Mouse (Mus musculus): Measurements from ENCODE around the gene Nlk. TPM values are rescaled to one million over a fixed set of nuclear protein-coding genes. Genes with fewer than 3 reads are reported as not detected.
"Not testable (repeated sequence)": the region's sequence is repeated elsewhere in the genome, so short reads cannot be mapped to it uniquely, and the experiment has no call there.

Nlk gene
- polyA plus RNA-seq, 1 experiment from 2014 or later = 29.4 TPM

DNA sequence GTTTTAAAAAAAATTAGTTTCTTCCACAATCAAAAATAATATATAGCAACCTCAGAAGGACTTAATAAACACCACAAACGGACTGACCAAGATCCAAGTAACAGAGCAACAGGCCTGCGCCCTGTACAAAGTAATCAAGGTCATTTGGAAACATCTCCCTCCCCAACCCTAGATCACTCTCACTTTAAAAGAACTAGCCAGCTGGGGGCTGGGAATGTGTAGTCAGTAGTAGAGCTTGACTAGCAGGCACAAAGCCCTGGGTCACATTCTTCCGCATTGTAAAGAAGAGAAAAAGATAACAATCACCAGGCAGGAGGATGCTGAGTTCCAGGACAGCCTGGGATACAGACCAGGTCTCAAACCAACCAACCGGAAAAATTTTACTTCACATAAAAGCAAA is 33.3 kb downstream of the Nlk start:
- ATAC-seq (ENCODE audit: low read depth) = no peak
- no peaks in the 10 kb centered on the region for H3K4me1 ChIP-seq (ENCODE audit: control insufficient read depth, insufficient read depth, low read length)
- no peak overlapping the region for H3K9ac ChIP-seq (replicated peaks; ENCODE audit: low read depth, low read length)
- WGBS = 58% methylated on average over 4 of the region's 4 CpGs
- H3K4me2 ChIP-seq (ENCODE audit: low read depth, low read length) = no peak overlapping the region
- no peaks in the 10 kb centered on the region for H3K9me3 ChIP-seq (ENCODE audit: control insufficient read depth, low read length)
- no peak overlapping the region for H3K4me3 ChIP-seq (ENCODE audit: low read depth, low read length)
- H3K27ac ChIP-seq (ENCODE audit: low read depth, low read length) = no peak overlapping the region
- H3K27me3 ChIP-seq (ENCODE audit: control insufficient read depth, insufficient read depth, low read length) = no peaks in the 10 kb centered on the region
- no peaks in the 10 kb centered on the region for H3K36me3 ChIP-seq (ENCODE audit: control insufficient read depth, insufficient read depth, low read length)

DNA sequence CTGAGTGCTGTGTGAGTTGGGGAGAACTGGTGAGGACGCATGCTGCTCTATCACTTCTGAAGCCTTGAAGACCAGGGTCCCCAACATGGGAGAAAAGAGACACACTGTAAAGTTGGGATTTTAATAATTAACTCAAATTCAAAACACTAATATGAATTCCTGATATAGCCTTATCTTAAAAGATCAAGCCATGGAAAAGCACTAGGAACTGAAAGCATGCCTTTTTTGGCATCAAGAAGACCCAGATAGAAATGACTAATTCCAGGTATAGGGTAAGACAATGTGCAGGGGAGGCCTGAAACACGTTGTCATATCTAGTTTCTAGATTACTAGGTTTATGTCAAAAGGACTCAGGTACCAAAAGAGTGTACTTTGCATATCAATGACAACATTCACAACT is 48.0 kb downstream of the Nlk start:
- WGBS = 89% methylated on average over 2 of the region's 2 CpGs
- H3K27ac ChIP-seq (ENCODE audit: low read depth, low read length) = no peak overlapping the region
- H3K4me3 ChIP-seq (ENCODE audit: low read depth, low read length) = no peak overlapping the region
- no peaks in the 10 kb centered on the region for H3K4me1 ChIP-seq (ENCODE audit: control insufficient read depth, insufficient read depth, low read length)
- no peak for ATAC-seq (ENCODE audit: low read depth)
- H3K4me2 ChIP-seq (ENCODE audit: low read depth, low read length) = no peak overlapping the region
- H3K27me3 ChIP-seq (ENCODE audit: control insufficient read depth, insufficient read depth, low read length) = no peaks in the 10 kb centered on the region
- H3K36me3 ChIP-seq (ENCODE audit: control insufficient read depth, insufficient read depth, low read length) = no peaks in the 10 kb centered on the region
- no peak overlapping the region for H3K9ac ChIP-seq (replicated peaks; ENCODE audit: low read depth, low read length)
- no peaks in the 10 kb centered on the region for H3K9me3 ChIP-seq (ENCODE audit: control insufficient read depth, low read length)

DNA sequence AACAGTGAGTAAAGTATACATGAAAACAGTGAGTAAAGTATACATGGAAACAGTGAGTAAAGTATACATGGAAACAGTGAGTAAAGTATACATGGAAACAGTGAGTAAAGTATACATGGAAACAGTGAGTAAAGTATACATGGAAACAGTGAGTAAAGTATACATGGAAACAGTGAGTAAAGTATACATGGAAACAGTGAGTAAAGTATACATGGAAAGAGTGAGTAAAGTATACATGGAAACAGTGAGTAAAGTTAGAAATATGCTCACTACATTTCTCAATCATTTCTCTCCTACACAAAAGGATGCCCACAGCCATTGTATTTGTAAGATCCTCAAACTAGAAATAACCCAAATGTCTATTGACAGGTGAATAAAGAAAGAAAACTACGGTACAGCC is 48.8 kb downstream of the Nlk start:
- not testable (repeated sequence) for H3K4me1 ChIP-seq (ENCODE audit: control insufficient read depth, insufficient read depth, low read length); H3K4me3 ChIP-seq (ENCODE audit: low read depth, low read length); H3K27ac ChIP-seq (ENCODE audit: low read depth, low read length); H3K27me3 ChIP-seq (ENCODE audit: control insufficient read depth, insufficient read depth, low read length); H3K9ac ChIP-seq (replicated peaks; ENCODE audit: low read depth, low read length); H3K9me3 ChIP-seq (ENCODE audit: control insufficient read depth, low read length); H3K36me3 ChIP-seq (ENCODE audit: control insufficient read depth, insufficient read depth, low read length); ATAC-seq (ENCODE audit: low read depth); H3K4me2 ChIP-seq (ENCODE audit: low read depth, low read length)
- 89% methylated on average over 1 of the region's 1 CpGs for WGBS

DNA sequence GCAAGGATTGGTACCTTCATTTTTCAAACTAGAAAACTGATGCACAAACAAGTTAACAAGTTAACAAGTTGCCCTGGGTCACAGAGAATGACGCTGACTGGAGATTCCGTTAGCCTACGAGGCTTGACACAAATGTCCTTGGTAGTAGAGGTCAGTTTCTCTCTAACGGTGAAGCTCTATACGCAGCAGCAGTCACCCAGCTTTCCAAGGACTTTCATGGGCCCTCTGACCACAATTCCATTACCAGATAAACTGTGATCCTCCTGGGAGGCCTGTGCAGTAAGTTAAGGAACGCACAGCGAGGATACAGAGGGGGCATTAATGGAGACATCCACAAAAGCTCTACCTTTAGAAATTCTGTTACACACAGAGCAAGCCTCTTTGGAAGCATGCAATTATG is 53.4 kb downstream of the Nlk start:
- H3K9me3 ChIP-seq (ENCODE audit: control insufficient read depth, low read length) = no peaks in the 10 kb centered on the region
- H3K9ac ChIP-seq (replicated peaks; ENCODE audit: low read depth, low read length) = no peak overlapping the region
- no peak overlapping the region for H3K27ac ChIP-seq (ENCODE audit: low read depth, low read length)
- H3K36me3 ChIP-seq (ENCODE audit: control insufficient read depth, insufficient read depth, low read length) = no peaks in the 10 kb centered on the region
- H3K4me3 ChIP-seq (ENCODE audit: low read depth, low read length) = no peak overlapping the region
- 73% methylated on average over 7 of the region's 7 CpGs for WGBS
- no peak overlapping the region for H3K4me2 ChIP-seq (ENCODE audit: low read depth, low read length)
- H3K27me3 ChIP-seq (ENCODE audit: control insufficient read depth, insufficient read depth, low read length) = no peaks in the 10 kb centered on the region
- ATAC-seq (ENCODE audit: low read depth) = no peak
- peaks cover 5% of the 10 kb centered on the region; the same call in 1 of the 2 replicates for H3K4me1 ChIP-seq (ENCODE audit: control insufficient read depth, insufficient read depth, low read length)

DNA sequence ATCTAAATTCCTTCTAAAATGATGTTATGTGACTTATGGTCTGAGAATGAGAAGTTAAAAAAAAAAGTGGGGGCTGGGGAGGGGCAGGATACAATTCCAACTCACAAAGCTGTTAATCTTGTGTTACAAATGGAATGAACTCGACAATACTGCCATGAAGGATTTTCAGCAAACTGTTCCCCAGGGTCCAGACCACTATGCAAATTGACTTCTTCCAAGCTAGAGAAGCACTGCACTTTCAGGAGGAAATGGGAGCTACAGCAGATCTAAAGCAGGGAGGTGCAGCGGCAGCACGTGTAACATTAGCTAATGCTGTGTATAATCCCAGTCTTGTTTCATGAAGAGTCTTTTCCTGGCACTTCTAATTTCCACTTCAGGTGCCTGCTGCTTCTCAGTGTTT is 55.0 kb downstream of the Nlk start:
- Histone ChIP-seq H3K4me2 (ENCODE audit: low read depth, low read length) (no peak overlapping the region), H3K27ac (ENCODE audit: low read depth, low read length) (no peak overlapping the region), H3K27me3 (ENCODE audit: control insufficient read depth, insufficient read depth, low read length) (no peaks in the 10 kb centered on the region), H3K36me3 (ENCODE audit: control insufficient read depth, insufficient read depth, low read length) (no peaks in the 10 kb centered on the region), H3K4me1 (ENCODE audit: control insufficient read depth, insufficient read depth, low read length) (peaks cover 5% of the 10 kb centered on the region; the same call in 1 of the 2 replicates), H3K4me3 (ENCODE audit: low read depth, low read length) (no peak overlapping the region), H3K9me3 (ENCODE audit: control insufficient read depth, low read length) (no peaks in the 10 kb centered on the region), H3K9ac (replicated peaks; ENCODE audit: low read depth, low read length) (no peak overlapping the region)
- WGBS = 26% methylated on average over 3 of the region's 3 CpGs
- no peak for ATAC-seq (ENCODE audit: low read depth)

DNA sequence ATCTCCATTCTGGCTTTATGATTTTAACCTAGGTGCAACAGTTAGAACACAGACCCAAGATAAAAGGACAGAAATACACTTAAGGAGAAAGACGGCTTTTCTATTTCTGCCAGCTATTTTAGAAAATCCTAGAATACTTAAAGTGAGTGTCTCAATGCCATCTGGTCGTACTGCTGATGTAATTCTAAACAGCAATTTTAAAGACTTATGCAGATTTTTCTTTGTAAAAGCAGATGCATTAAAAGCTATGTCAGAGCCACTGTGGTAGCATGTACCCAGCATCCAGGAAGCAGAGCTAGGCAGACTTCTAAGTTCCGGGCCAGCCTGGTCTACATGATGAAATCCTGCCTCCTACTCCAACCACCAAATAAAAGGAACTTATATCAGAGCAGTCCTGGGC is 56.1 kb downstream of the Nlk start:
- H3K9ac ChIP-seq (replicated peaks; ENCODE audit: low read depth, low read length) = no peak overlapping the region
- no peak overlapping the region for H3K4me2 ChIP-seq (ENCODE audit: low read depth, low read length)
- WGBS = 96% methylated on average over 3 of the region's 3 CpGs
- no peaks in the 10 kb centered on the region for H3K27me3 ChIP-seq (ENCODE audit: control insufficient read depth, insufficient read depth, low read length)
- no peaks in the 10 kb centered on the region for H3K36me3 ChIP-seq (ENCODE audit: control insufficient read depth, insufficient read depth, low read length)
- H3K27ac ChIP-seq (ENCODE audit: low read depth, low read length) = no peak overlapping the region
- no peak overlapping the region for H3K4me3 ChIP-seq (ENCODE audit: low read depth, low read length)
- H3K4me1 ChIP-seq (ENCODE audit: control insufficient read depth, insufficient read depth, low read length) = peaks cover 5% of the 10 kb centered on the region; the same call in 1 of the 2 replicates
- ATAC-seq (ENCODE audit: low read depth) = no peak
- no peaks in the 10 kb centered on the region for H3K9me3 ChIP-seq (ENCODE audit: control insufficient read depth, low read length)

DNA sequence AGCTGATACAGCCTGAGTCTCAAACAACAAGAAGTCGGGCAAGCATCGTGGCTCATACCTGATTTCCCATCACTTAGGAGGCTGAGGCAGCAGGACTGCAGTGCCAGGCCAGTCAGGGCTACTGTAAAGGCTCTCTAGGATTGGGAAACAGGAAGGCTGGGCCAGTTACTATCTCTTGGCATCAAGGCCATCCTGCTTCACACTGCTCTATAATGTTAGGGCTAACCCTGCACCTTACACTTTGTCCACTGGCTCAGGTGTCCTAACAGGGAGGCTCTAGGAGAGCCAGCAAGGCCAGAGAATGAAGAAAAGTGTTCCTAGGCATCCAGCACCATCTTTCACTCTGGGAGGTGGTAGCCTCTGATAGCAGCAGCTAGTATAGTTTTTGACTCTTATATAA is 64.4 kb downstream of the Nlk start:
- Histone ChIP-seq H3K4me1 (ENCODE audit: control insufficient read depth, insufficient read depth, low read length) (no peaks in the 10 kb centered on the region), H3K36me3 (ENCODE audit: control insufficient read depth, insufficient read depth, low read length) (no peaks in the 10 kb centered on the region), H3K4me3 (ENCODE audit: low read depth, low read length) (no peak overlapping the region), H3K9ac (replicated peaks; ENCODE audit: low read depth, low read length) (no peak overlapping the region), H3K27me3 (ENCODE audit: control insufficient read depth, insufficient read depth, low read length) (no peaks in the 10 kb centered on the region), H3K27ac (ENCODE audit: low read depth, low read length) (no peak overlapping the region), H3K4me2 (ENCODE audit: low read depth, low read length) (no peak overlapping the region), H3K9me3 (ENCODE audit: control insufficient read depth, low read length) (no peaks in the 10 kb centered on the region)
- ATAC-seq (ENCODE audit: low read depth) = no peak
- WGBS = 98% methylated on average over 2 of the region's 2 CpGs

DNA sequence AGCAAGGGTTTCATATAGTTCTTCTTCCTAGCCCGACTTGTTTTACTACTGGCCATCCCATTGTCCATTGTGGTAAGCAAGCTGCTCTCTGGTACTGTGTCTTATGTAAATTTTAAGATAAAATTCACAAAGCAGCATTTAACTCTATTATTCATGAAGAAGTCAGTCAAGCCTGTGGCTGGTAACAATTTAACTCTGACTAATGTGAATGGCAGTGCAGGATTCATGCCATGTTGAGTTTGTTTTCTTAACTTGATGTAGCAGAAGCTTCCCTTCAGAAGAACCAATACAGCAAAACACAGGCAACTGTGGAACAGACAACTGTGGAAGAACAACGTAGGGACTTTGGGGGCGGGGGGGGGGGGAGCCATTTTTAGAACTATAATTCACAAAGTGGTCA is 68.3 kb downstream of the Nlk start:
- 81% methylated on average over 3 of the region's 3 CpGs for WGBS
- no peak overlapping the region for H3K4me2 ChIP-seq (ENCODE audit: low read depth, low read length)

DNA sequence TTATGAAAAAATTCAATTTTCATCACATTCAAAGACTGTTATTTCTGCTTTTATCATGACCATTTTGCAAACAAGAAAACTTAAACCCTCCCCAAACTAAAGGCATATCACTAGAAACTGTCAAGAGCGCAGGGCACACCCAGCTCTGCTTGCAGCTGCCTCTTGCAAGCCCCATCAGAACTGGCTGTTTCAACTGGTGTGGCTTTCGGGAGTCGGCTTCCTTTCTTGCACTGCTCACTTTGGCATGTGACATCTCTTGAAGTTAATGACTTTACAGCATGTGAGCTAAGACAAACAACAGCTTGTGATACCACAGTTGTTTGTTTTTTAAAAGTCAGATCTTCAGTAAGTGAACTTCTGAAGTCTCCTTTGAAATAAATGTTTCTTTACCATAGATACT is 72.8 kb downstream of the Nlk start:
- Histone ChIP-seq H3K36me3 (ENCODE audit: control insufficient read depth, insufficient read depth, low read length) (no peaks in the 10 kb centered on the region), H3K9me3 (ENCODE audit: control insufficient read depth, low read length) (no peaks in the 10 kb centered on the region), H3K4me3 (ENCODE audit: low read depth, low read length) (no peak overlapping the region), H3K27me3 (ENCODE audit: control insufficient read depth, insufficient read depth, low read length) (no peaks in the 10 kb centered on the region), H3K27ac (ENCODE audit: low read depth, low read length) (no peak overlapping the region), H3K4me1 (ENCODE audit: control insufficient read depth, insufficient read depth, low read length) (no peaks in the 10 kb centered on the region), H3K9ac (replicated peaks; ENCODE audit: low read depth, low read length) (no peak overlapping the region), H3K4me2 (ENCODE audit: low read depth, low read length) (no peak overlapping the region)
- ATAC-seq (ENCODE audit: low read depth) = no peak
- 52% methylated on average over 3 of the region's 3 CpGs for WGBS

More for the DNA sequence above, 68.3 kb downstream of the Nlk start:
- Histone ChIP-seq H3K4me1 (ENCODE audit: control insufficient read depth, insufficient read depth, low read length) (no peaks in the 10 kb centered on the region), H3K9ac (replicated peaks; ENCODE audit: low read depth, low read length) (no peak overlapping the region), H3K4me3 (ENCODE audit: low read depth, low read length) (no peak overlapping the region), H3K27ac (ENCODE audit: low read depth, low read length) (no peak overlapping the region), H3K9me3 (ENCODE audit: control insufficient read depth, low read length) (no peaks in the 10 kb centered on the region), H3K27me3 (ENCODE audit: control insufficient read depth, insufficient read depth, low read length) (no peaks in the 10 kb centered on the region), H3K36me3 (ENCODE audit: control insufficient read depth, insufficient read depth, low read length) (no peaks in the 10 kb centered on the region)
- no peak for ATAC-seq (ENCODE audit: low read depth)

DNA sequence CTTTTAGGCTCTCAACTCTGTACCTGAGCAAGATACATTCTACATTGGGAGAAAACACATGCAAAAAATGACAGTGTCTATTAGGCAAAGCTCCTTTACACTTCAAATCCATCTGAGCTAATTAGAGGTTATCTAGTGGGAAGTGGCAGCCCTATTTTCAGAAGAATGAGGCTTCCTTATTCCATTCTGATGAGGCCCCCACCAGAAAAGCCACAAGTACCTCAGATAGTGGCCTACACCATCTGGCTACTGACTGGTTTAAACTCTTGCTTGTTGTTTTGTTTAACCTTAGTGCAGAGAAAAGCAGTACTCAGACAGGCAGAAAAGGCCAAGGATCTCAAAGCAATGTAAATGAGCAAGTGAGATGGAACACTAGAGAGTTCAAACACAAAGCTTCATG is 75.2 kb downstream of the Nlk start:
- Histone ChIP-seq H3K27ac (ENCODE audit: low read depth, low read length) (no peak overlapping the region), H3K36me3 (ENCODE audit: control insufficient read depth, insufficient read depth, low read length) (no peaks in the 10 kb centered on the region), H3K4me2 (ENCODE audit: low read depth, low read length) (no peak overlapping the region), H3K9ac (replicated peaks; ENCODE audit: low read depth, low read length) (no peak overlapping the region), H3K4me3 (ENCODE audit: low read depth, low read length) (no peak overlapping the region), H3K9me3 (ENCODE audit: control insufficient read depth, low read length) (no peaks in the 10 kb centered on the region), H3K27me3 (ENCODE audit: control insufficient read depth, insufficient read depth, low read length) (no peaks in the 10 kb centered on the region), H3K4me1 (ENCODE audit: control insufficient read depth, insufficient read depth, low read length) (no peaks in the 10 kb centered on the region)
- ATAC-seq (ENCODE audit: low read depth) = no peak

Data from neural tube, embryonic 14.5 days (tissue).